Mouse (Mus musculus) stomach, embryonic 16.5 days (tissue): Measurements from ENCODE around the gene Pitpnm2. TPM values are rescaled to one million over a fixed set of nuclear protein-coding genes. Genes with fewer than 3 reads are reported as not detected.

Experiments
- ATAC-seq: fragments of 200-750 bp; cut with Nextera tagmentation; 2 replicates; pipeline ENCODE4 v1.8.0; 2017; ENCODE audit warnings: moderate number of reproducible peaks, moderate TSS enrichment; ENCODE audit not compliant: insufficient read depth, low FRiP score
- H3K27ac ChIP-seq: fragments of 300-500 bp; sonication (generic); 2 replicates; pipeline ENCODE4 v1.5.1; 2014; ENCODE audit warnings: low read length
- H3K27me3 ChIP-seq: fragments of 300-500 bp; sonication (generic); 2 replicates; pipeline ENCODE4 v1.6.1; 2014; ENCODE audit warnings: low read length, control low read depth, mixed read lengths; ENCODE audit not compliant: control insufficient read depth, insufficient read depth
- H3K36me3 ChIP-seq: fragments of 300-500 bp; sonication (generic); 2 replicates; pipeline ENCODE4 v1.6.1; 2014; ENCODE audit warnings: low read length; ENCODE audit not compliant: control insufficient read depth, insufficient read depth
- H3K4me1 ChIP-seq: fragments of 300-500 bp; sonication (generic); 2 replicates; pipeline ENCODE4 v1.6.1; 2014; ENCODE audit warnings: low read length, control low read depth, mixed read lengths; ENCODE audit not compliant: control insufficient read depth, insufficient read depth
- H3K4me2 ChIP-seq: fragments of 300-500 bp; sonication (generic); 2 replicates; pipeline ENCODE4 v1.6.1; 2014; ENCODE audit warnings: low read depth, low read length, mixed read lengths
- H3K4me3 ChIP-seq: fragments of 300-500 bp; sonication (generic); replicated peaks from 2 replicates; pipeline ENCODE4 v1.5.1; 2014; ENCODE audit warnings: mild to moderate bottlenecking, low read length
- H3K9ac ChIP-seq: fragments of 300-500 bp; sonication (generic); 2 replicates; pipeline ENCODE4 v1.6.1; 2014; ENCODE audit warnings: low read length
- H3K9me3 ChIP-seq: fragments of 300-500 bp; sonication (generic); replicated peaks from 2 replicates; pipeline ENCODE4 v1.6.1; 2016; ENCODE audit warnings: low read length, control low read depth; ENCODE audit not compliant: control insufficient read depth
- WGBS: fragments of 180-500 bp; shearing (Covaris S2); extraction: QIAGEN DNeasy Blood & Tissue Kit; methylation state at CpG from one replicate; pipeline ENCODE4 v1.1.7; 2014; 5-methylcytosine and 5-hydroxymethylcytosine counted together
- polyA plus RNA-seq: library from polyadenylated mRNA; unstranded; fragments of >200 nt; fragmentation: Nextera tagmentation; extraction: Ambion mirVana; gene quantifications from 2 replicates; pipeline ENCODE4 v1.2.1, GENCODE M21; 2015

The Pitpnm2 gene
- polyA plus RNA-seq, 1 experiment from 2014 or later, result 2.4 TPM

DNA sequence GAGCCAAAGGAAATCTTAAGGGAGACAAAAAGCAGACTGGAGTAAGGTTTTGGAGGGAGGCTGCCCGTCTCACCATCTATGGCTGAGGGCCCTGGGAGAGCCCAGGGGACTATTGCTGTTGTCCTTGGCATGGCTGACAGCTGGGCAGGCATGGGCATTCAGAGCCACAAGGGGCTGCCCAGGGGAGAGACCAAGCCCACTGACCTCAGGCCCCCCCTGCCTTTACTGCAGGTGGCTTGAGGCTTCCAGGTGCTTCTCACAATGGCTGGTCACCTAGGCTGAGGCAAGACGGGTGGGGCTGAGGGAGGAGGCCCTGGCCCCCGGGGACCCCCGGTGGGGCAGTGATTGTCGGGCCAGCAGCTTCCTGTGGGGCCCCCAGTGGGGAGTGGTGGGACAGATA is 130.4 kb downstream of the Pitpnm2 start:
- no peak overlapping the region for H3K9ac ChIP-seq
- peaks cover 14% of the 10 kb centered on the region for H3K4me1 ChIP-seq
- no peak overlapping the region for H3K4me2 ChIP-seq
- no peaks in the 10 kb centered on the region for H3K9me3 ChIP-seq
- ATAC-seq, result no peak
- no peak overlapping the region for H3K27ac ChIP-seq
- H3K4me3 ChIP-seq, result no peak overlapping the region
- WGBS, result 67% methylated on average over 5 of the region's 5 CpGs
- no peaks in the 10 kb centered on the region for H3K27me3 ChIP-seq
- peaks cover 3% of the 10 kb centered on the region; the same call in 1 of the 2 replicates for H3K36me3 ChIP-seq

- Histone ChIP-seq H3K36me3 (peaks cover 3% of the 10 kb centered on the region; the same call in 1 of the 2 replicates), H3K4me3 (peak within 1 kb of the TSS; percentile 95), H3K9me3 (no peaks in the 10 kb centered on the region), H3K27me3 (no peaks in the 10 kb centered on the region), H3K9ac (peak within 1 kb of the TSS; percentile 98), H3K4me1 (peaks cover 21% of the 10 kb centered on the region), H3K4me2 (peak within 1 kb of the TSS; percentile 96), H3K27ac (peak within 1 kb of the TSS; percentile 76)
- 1% methylated on average over 63 of the region's 64 CpGs for WGBS
- no peak for ATAC-seq
Observed at GRCm38 (mm10) chr5:124115990-124116845, 133.3 kb downstream of the Pitpnm2 start, which contains the start of gene Arl6ip4. Arl6ip4 (plus strand) TSS chr5:124116089.

DNA sequence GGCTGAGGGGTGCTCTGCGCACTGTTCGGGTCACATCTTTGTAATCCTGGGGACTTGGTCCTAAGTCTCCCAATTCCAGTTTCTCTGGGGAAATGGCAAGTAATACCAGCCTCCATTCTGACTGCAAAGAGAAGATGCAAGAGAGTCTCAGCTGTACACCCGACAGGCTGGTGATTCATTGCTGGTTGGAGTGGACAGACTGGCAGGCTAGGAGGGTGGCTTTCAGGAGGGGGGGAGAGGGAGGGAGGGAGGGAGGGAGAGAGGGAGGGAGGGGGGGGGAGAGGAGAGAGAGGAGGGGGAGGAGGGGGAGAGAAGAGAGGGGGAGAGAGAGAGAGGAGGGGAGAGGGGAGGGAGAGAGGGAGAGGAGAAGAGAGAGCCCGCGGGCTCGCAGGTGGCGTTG is 134.0 kb downstream of the Pitpnm2 start:
- 23% methylated on average over 7 of the region's 7 CpGs for WGBS
- ATAC-seq, result no peak
- H3K9me3 ChIP-seq, result no peaks in the 10 kb centered on the region

DNA sequence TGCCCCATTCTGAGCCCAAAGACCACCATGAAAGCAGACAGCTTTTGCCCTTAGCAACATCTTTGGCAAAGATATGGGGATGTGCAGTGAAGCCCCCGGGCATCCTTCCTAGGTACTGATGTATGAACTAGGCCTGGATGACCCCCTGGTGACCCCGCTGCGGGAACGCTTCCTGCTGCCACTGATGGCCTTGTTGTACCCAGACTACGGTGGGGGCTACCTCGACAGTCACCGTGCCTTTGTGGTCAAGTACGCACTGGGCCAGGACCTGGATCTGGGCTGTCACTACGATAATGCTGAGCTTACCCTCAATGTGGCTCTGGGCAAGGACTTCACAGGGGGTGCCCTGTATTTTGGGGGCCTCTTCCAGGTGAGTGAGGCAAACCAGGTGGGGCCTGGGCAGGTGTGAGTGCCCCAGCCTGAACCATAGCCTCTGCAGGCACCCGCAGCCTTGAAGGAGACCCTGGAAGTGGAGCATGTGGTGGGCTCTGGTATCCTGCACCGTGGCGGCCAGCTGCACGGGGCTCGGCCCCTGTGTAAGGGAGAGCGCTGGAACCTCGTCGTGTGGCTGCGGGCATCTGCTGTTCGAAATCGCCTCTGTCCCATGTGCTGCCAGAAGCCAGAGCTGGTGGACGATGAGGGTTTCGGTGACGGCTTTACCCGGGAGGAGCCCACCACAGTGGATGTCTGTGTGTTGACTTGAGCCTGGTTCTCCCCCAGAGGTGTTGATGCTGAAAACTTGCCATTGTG is 135.1 kb downstream of the Pitpnm2 start:
- Histone ChIP-seq H3K4me3 (no peak overlapping the region), H3K27me3 (no peaks in the 10 kb centered on the region), H3K9ac (no peak overlapping the region), H3K9me3 (no peaks in the 10 kb centered on the region), H3K36me3 (peaks cover 3% of the 10 kb centered on the region; the same call in 1 of the 2 replicates), H3K27ac (no peak overlapping the region), H3K4me1 (peaks cover 25% of the 10 kb centered on the region), H3K4me2 (no peak overlapping the region)
- WGBS, result 90% methylated on average over 24 of the region's 24 CpGs
- no peak for ATAC-seq

More for the DNA sequence above, 134.0 kb downstream of the Pitpnm2 start:
- peaks cover 25% of the 10 kb centered on the region for H3K4me1 ChIP-seq
- H3K27me3 ChIP-seq, result no peaks in the 10 kb centered on the region
- H3K4me2 ChIP-seq, result peak overlapping the region; percentile 96
- H3K4me3 ChIP-seq, result peak overlapping the region; percentile 95
- H3K36me3 ChIP-seq, result peaks cover 3% of the 10 kb centered on the region; the same call in 1 of the 2 replicates
- no peak overlapping the region for H3K27ac ChIP-seq
- H3K9ac ChIP-seq, result peak overlapping the region; percentile 98

- Histone ChIP-seq H3K4me1 (peaks cover 25% of the 10 kb centered on the region), H3K4me2 (peak overlapping the region; percentile 89), H3K27ac (peak overlapping the region; percentile 82), H3K9ac (peak overlapping the region; percentile 79), H3K4me3 (peak overlapping the region; percentile 79), H3K27me3 (no peaks in the 10 kb centered on the region), H3K9me3 (no peaks in the 10 kb centered on the region), H3K36me3 (peaks cover 3% of the 10 kb centered on the region; the same call in 1 of the 2 replicates)
- 12% methylated on average over 14 of the region's 14 CpGs for WGBS
- ATAC-seq, result no peak
Observed at GRCm38 (mm10) chr5:124113030-124113429, 136.5 kb downstream of the Pitpnm2 start.

GRCm38 (mm10) chr5:124112531-124112930 is 137.0 kb downstream of the Pitpnm2 start:
- Histone ChIP-seq H3K27me3 (no peaks in the 10 kb centered on the region), H3K9me3 (no peaks in the 10 kb centered on the region), H3K4me2 (peak overlapping the region; percentile 89), H3K4me1 (peaks cover 22% of the 10 kb centered on the region), H3K27ac (peak overlapping the region; percentile 82), H3K4me3 (peak overlapping the region; percentile 79), H3K9ac (peak overlapping the region; percentile 79), H3K36me3 (no peaks in the 10 kb centered on the region)
- no peak; the same call in 1 of the 2 replicates for ATAC-seq
- 2% methylated on average over 18 of the region's 18 CpGs for WGBS

GRCm38 (mm10) chr5:124111742-124112497 is 137.6 kb downstream of the Pitpnm2 start, which contains the start of gene Ogfod2:
Ogfod2 (plus strand) TSS chr5:124112297.
- Histone ChIP-seq H3K27me3 (no peaks in the 10 kb centered on the region), H3K4me1 (peaks cover 16% of the 10 kb centered on the region), H3K4me3 (peak within 1 kb of the TSS; percentile 79), H3K9ac (peak within 1 kb of the TSS; percentile 79), H3K36me3 (no peaks in the 10 kb centered on the region), H3K27ac (peak within 1 kb of the TSS; percentile 82), H3K9me3 (no peaks in the 10 kb centered on the region), H3K4me2 (peak within 1 kb of the TSS; percentile 89)
- under 1% methylated on average over 66 of the region's 66 CpGs for WGBS
- ATAC-seq, result peak; percentile 98

- Histone ChIP-seq H3K9ac (peak overlapping the region; percentile 72), H3K4me3 (peak overlapping the region; percentile 79), H3K36me3 (no peaks in the 10 kb centered on the region), H3K27ac (peak overlapping the region; percentile 70), H3K9me3 (no peaks in the 10 kb centered on the region), H3K4me1 (peaks cover 11% of the 10 kb centered on the region), H3K27me3 (no peaks in the 10 kb centered on the region), H3K4me2 (peak overlapping the region; percentile 89)
- 21% methylated on average over 17 of the region's 17 CpGs for WGBS
- no peak; the same call in 1 of the 2 replicates for ATAC-seq
Observed at GRCm38 (mm10) chr5:124111077-124111741, 138.4 kb downstream of the Pitpnm2 start.
